Mouse (Mus musculus) naive thymus-derived CD4-positive, alpha-beta T cell, adult 5 months (primary cell): Measurements from ENCODE around the gene Stap2. TPM values are rescaled to one million over a fixed set of nuclear protein-coding genes. Genes with fewer than 3 reads are reported as not detected.

Source experiments
- polyA plus RNA-seq: library from polyadenylated mRNA; unstranded; fragments of 100-300 nt; shearing (Covaris generic); gene quantifications from one replicate; pipeline ENCODE4 v1.2.1, GENCODE M21; 2017

Gene Stap2
- polyA plus RNA-seq, result 0.77 TPM

DNA sequence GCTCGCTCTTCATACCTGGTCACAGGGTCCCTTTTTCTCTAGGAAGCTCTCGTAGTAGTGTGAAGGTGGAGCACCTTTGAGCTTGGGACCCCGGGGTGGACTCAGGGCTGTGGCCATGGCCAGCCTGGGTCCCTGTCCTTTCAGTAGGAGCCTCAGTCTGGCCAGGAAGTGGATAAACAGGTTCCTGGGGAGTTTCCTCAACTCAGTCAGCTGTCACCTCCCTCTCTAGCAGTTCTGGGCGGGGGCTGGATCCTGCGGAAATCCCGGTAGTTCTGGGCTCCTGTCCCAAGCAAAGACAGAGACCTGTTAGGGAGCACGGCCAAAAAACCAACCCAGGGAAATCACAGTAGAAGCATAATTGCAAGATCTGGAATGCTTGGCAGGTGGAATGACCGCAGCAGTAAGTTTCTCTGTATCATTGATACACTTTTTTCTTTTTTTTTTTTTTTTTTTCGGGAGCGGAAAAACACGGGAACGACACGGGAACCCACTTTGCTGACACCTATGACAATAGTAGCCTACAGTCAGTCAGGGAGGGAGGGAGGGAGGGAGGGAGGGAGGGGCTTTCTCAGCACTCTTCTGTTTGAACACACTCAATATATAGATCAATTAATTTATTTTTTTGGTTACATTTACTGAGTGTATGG is at the start of gene Stap2, which contains the start of gene Mpnd:
Gene Stap2 (minus strand): TSS at position 170 of the 647 bp plus-strand sequence.
Gene Mpnd (plus strand): TSS at position 297 of the 647 bp plus-strand sequence.

DNA sequence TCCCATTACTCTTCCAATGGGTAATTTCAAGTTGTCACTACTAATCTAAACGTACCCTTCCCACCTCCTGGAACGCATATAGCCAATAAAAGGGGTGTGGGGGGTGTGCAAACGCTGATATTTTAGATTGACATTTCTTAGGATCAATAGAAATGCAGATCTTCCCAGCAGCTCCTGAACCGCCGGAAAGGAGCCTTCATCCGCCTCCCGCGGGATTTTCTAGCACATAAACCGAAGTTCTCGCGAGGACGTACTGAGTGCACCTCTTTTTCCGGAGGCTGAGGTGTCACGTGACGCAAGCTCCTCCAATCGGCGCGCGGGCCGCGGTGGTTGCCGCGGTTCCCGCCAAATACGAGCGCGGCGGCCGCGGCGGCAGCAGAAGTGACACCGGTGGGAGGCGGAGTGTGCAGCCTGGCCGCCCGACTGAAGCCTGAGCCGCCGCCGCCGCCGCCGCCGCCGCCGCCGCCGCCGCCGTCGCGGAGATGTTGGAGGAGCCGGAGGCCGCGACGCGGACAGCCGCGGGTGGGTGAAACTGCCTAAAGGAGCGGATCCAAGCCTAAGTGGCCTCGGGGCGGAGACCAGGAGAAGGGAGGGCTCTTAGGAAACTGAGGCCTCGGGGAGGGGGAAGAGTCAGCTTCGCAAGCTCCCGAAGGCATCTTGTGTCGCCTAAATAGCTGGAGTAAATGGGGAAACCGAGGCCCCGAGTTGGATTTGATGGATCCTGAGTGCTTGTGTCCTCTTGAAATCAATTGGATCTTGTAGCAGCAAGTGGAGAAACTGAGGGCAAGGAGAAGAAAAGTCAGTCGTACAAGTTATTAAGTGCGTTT is 34.9 kb upstream of the Stap2 start, which contains the start of gene Chaf1a:
Gene Chaf1a (plus strand): TSS at position 410 of the 827 bp plus-strand sequence.

GRCm38 (mm10) chr17:56036176-56036900 is 31.0 kb upstream of the Stap2 start, which contains the start of gene Sh3gl1:
TSS of gene Sh3gl1 (minus strand) at chr17:56036635.

GRCm38 (mm10) chr17:55986030-55986961 is 19.1 kb downstream of the Stap2 start, which contains the start of gene Fsd1:
TSS of gene Fsd1 (plus strand) at chr17:55986509.

DNA sequence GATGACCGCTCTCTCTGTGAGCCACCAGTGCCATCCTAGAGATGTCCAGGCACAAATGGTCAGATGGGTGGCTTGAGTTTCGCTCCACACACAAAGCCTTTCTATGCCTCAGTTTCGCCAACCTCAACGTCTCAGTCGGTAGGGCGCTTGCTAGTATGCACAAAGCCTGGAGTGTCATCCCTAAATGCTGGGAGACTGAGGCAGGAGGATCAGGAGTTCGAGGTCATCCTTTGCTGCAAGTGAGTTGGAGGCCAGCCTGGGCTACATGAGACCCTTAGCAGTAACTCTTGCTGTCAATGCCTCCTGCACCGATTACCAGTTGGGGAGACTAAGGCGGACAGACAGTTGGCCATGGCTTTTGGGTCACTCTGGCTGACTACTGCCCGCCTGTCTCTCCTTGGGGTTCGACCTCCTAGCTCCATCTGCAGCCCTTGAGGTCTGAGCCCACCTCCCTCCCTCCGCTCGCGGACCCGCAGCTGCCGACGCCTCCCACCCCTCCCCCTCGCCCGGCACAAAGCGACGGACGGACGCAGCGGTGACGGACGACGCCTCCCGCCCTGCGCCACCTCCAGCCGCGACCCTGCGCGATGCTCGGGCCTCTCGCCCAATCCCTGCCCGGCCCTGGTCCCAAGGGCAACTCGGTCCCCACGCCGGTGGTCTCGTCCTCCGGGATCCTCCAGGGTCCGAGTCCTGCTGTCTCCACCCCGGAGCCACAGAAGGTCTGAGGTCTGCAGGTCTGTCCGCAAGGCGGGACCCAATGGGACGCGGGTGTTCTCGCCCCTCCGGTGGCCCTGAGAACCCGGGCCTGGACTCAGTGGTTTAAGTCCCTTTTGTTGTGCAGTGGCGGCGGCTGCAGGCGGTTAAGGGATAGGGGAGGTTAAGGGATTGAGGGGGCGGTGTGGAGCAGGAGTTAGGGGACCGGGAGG is 35.2 kb downstream of the Stap2 start, which contains the start of gene Shd:
Gene Shd (plus strand): TSS at position 502 of the 926 bp plus-strand sequence.

GRCm38 (mm10) chr17:55958918-55959728 is 46.3 kb downstream of the Stap2 start, which contains the start of gene Yju2:
TSS of gene Yju2 (plus strand) at chr17:55959099.

DNA sequence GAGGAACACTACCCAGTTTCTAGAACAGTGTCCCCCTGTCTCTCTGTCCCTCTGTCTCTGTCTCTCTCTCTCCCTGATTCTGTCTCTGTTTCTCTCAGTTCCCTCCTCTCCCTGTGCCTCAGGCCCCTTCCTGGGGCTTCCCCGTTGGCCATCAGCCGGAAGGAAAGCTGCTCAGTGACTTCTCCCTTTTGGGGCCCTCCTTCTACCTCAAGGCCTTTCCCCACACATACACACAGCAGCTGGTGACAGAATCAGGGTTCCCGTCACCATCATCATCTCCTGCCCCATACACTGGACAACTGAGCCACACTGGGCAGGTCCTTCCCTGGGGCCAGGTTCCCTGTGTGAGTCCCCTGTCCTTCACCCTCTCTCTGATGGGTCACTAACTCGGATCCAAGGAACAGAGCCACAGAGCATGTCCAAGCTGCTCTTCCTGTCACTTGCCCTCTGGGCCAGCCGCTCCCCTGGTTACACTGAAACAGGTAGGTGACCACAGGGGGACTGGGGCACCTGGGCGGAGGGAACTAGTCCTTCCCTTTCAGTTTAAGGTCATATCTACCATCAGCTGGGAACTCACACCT is 52.8 kb downstream of the Stap2 start, which contains the start of gene Ebi3:
Gene Ebi3 (plus strand): TSS at position 194 of the 581 bp plus-strand sequence.

GRCm38 (mm10) chr17:55949400-55949799 is 56.0 kb downstream of the Stap2 start, which contains the start of gene Zfp119b:
TSS of gene Zfp119b (minus strand) at chr17:55949500.

Other genes with a start within 250 kb of the Stap2 start
- 11.7 TPM for gene Zfp119a, start 126.7 kb downstream of the Stap2 start, polyA plus RNA-seq
- gene Zfp959, start 113.5 kb downstream of the Stap2 start, polyA plus RNA-seq, result 36.8 TPM
- 6.5 TPM for gene Zfp119b, start 56.1 kb downstream of the Stap2 start, polyA plus RNA-seq
- gene Ebi3, start 52.9 kb downstream of the Stap2 start, polyA plus RNA-seq, result not detected
- 44.7 TPM for gene Yju2, start 46.5 kb downstream of the Stap2 start, polyA plus RNA-seq
- gene Shd, start 35.1 kb downstream of the Stap2 start, polyA plus RNA-seq, result not detected
- gene Fsd1, start 19.1 kb downstream of the Stap2 start, polyA plus RNA-seq, result not detected
- gene Mpnd, start 127 bp upstream of the Stap2 start, polyA plus RNA-seq, result 122 TPM
- 155 TPM for gene Sh3gl1, start 31.1 kb upstream of the Stap2 start, polyA plus RNA-seq
- gene Chaf1a, start 34.9 kb upstream of the Stap2 start, polyA plus RNA-seq, result 1.1 TPM
- 74.5 TPM for gene Ubxn6, start 69.4 kb upstream of the Stap2 start, polyA plus RNA-seq
- 159 TPM for gene Hdgfl2, start 74.0 kb upstream of the Stap2 start, polyA plus RNA-seq
- not detected for gene Plin4, start 104.2 kb upstream of the Stap2 start, polyA plus RNA-seq
- not detected for gene Plin5, start 112.0 kb upstream of the Stap2 start, polyA plus RNA-seq
- not detected for gene Lrg1, start 116.4 kb upstream of the Stap2 start, polyA plus RNA-seq
- not detected for gene Sema6b, start 134.8 kb upstream of the Stap2 start, polyA plus RNA-seq
- 21.5 TPM for gene Tnfaip8l1, start 156.9 kb upstream of the Stap2 start, polyA plus RNA-seq
- 44.1 TPM for gene Mydgf, start 178.3 kb upstream of the Stap2 start, polyA plus RNA-seq
- 44.3 TPM for gene Dpp9, start 213.3 kb upstream of the Stap2 start, polyA plus RNA-seq